Mouse (Mus musculus): ENCODE measurements around the gene Pheta1. TPM values are rescaled to one million over a fixed set of nuclear protein-coding genes. Genes with fewer than 3 reads are reported as not detected.

Gene Pheta1
- polyA plus RNA-seq, 1 experiment from 2014 or later, result 22.2 TPM

- Histone ChIP-seq H3K9me3 (ENCODE audit: low read depth, low read length) (no peaks in the 10 kb centered on the region), H3K4me2 (no peak overlapping the region), H3K27ac (ENCODE audit: low read depth) (no peak overlapping the region), H3K4me3 (ENCODE audit: low read depth, low read length) (no peak overlapping the region), H3K27me3 (ENCODE audit: insufficient read depth, low read length) (no peaks in the 10 kb centered on the region), H3K36me3 (ENCODE audit: insufficient read depth) (no peaks in the 10 kb centered on the region), H3K4me1 (ENCODE audit: insufficient read depth) (no peaks in the 10 kb centered on the region), H3K9ac (no peak overlapping the region)
- DNase-seq (peak; percentile 37), ATAC-seq (ENCODE audit: insufficient read depth) (no peak)
- no peak for TF ChIP-seq CTCF (IDR thresholded peaks at IDR 0.05; ENCODE audit: low read depth)
- WGBS, result 50% methylated on average over 5 of the region's 5 CpGs
Measured at GRCm38 (mm10) chr5:121867963-121868362, 19.2 kb downstream of the Pheta1 start.

GRCm38 (mm10) chr5:121870832-121871231 lies 22.0 kb downstream of the Pheta1 start:
- ATAC-seq (ENCODE audit: insufficient read depth) (no peak), DNase-seq (no peak)
- TF ChIP-seq CTCF (IDR thresholded peaks at IDR 0.05; ENCODE audit: low read depth), result no peak
- Histone ChIP-seq H3K27ac (ENCODE audit: low read depth) (no peak overlapping the region), H3K4me3 (ENCODE audit: low read depth, low read length) (no peak overlapping the region), H3K36me3 (ENCODE audit: insufficient read depth) (no peaks in the 10 kb centered on the region), H3K4me1 (ENCODE audit: insufficient read depth) (no peaks in the 10 kb centered on the region), H3K9ac (no peak overlapping the region), H3K9me3 (ENCODE audit: low read depth, low read length) (no peaks in the 10 kb centered on the region), H3K27me3 (ENCODE audit: insufficient read depth, low read length) (no peaks in the 10 kb centered on the region), H3K4me2 (no peak overlapping the region)
- WGBS, result 63% methylated on average over 6 of the region's 6 CpGs

GRCm38 (mm10) chr5:121871515-121872030 lies 22.8 kb downstream of the Pheta1 start:
- no peak overlapping the region for H3K4me3 ChIP-seq (ENCODE audit: low read depth, low read length)
- DNase-seq (peak; percentile 24), ATAC-seq (ENCODE audit: insufficient read depth) (no peak)
- H3K27ac ChIP-seq (ENCODE audit: low read depth), result no peak overlapping the region
- no peaks in the 10 kb centered on the region for H3K4me1 ChIP-seq (ENCODE audit: insufficient read depth)
- no peaks in the 10 kb centered on the region for H3K9me3 ChIP-seq (ENCODE audit: low read depth, low read length)
- TF ChIP-seq CTCF (IDR thresholded peaks at IDR 0.05; ENCODE audit: low read depth), result no peak
- H3K27me3 ChIP-seq (ENCODE audit: insufficient read depth, low read length), result no peaks in the 10 kb centered on the region
- no peaks in the 10 kb centered on the region for H3K36me3 ChIP-seq (ENCODE audit: insufficient read depth)
- no peak overlapping the region for H3K9ac ChIP-seq
- no peak overlapping the region for H3K4me2 ChIP-seq
- 81% methylated on average over 13 of the region's 13 CpGs for WGBS

- peak; percentile 91 for DNase-seq
- no peaks in the 10 kb centered on the region for H3K36me3 ChIP-seq (ENCODE audit: insufficient read depth)
- TF ChIP-seq CTCF (IDR thresholded peaks at IDR 0.05; ENCODE audit: low read depth), result peak; percentile 99
- 17% methylated on average over 4 of the region's 4 CpGs for WGBS
- no peak overlapping the region for H3K4me2 ChIP-seq
- H3K27ac ChIP-seq (ENCODE audit: low read depth), result no peak overlapping the region
- H3K9ac ChIP-seq, result no peak overlapping the region
- H3K27me3 ChIP-seq (ENCODE audit: insufficient read depth, low read length), result no peaks in the 10 kb centered on the region
- no peak for ATAC-seq (ENCODE audit: insufficient read depth)
- H3K9me3 ChIP-seq (ENCODE audit: low read depth, low read length), result no peaks in the 10 kb centered on the region
- no peaks in the 10 kb centered on the region for H3K4me1 ChIP-seq (ENCODE audit: insufficient read depth)
- no peak overlapping the region for H3K4me3 ChIP-seq (ENCODE audit: low read depth, low read length)
Measured at GRCm38 (mm10) chr5:121872158-121872557, 23.4 kb downstream of the Pheta1 start.

GRCm38 (mm10) chr5:121875041-121875440 lies 26.3 kb downstream of the Pheta1 start:
- Histone ChIP-seq H3K36me3 (ENCODE audit: insufficient read depth) (no peaks in the 10 kb centered on the region), H3K27me3 (ENCODE audit: insufficient read depth, low read length) (no peaks in the 10 kb centered on the region), H3K4me3 (ENCODE audit: low read depth, low read length) (no peak overlapping the region), H3K9ac (no peak overlapping the region), H3K9me3 (ENCODE audit: low read depth, low read length) (no peaks in the 10 kb centered on the region), H3K27ac (ENCODE audit: low read depth) (no peak overlapping the region), H3K4me1 (ENCODE audit: insufficient read depth) (no peaks in the 10 kb centered on the region), H3K4me2 (no peak overlapping the region)
- no peak for TF ChIP-seq CTCF (IDR thresholded peaks at IDR 0.05; ENCODE audit: low read depth)
- ATAC-seq (ENCODE audit: insufficient read depth) (no peak), DNase-seq (no peak)
- 85% methylated on average over 12 of the region's 12 CpGs for WGBS

DNA sequence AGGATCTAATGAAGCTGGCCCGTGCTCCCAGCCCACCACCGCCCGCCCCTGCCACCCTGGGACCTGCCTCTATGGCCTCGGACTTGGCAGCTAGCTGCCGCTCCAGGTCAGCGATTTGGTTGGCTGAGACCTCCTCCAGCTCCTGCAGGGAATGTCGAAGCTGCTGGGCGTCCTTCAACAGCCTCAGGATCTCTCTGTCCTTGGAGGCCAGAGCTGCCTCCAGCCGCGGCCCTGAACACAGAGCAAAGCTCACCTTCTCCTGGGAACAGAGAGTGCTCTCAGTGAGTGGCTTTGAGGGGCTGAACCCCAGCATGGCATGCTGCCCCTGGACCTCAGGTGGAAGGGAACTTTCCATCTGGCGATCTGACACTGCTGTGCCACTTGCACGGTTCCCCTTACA lies 28.1 kb downstream of the Pheta1 start:
- no peak for DNase-seq
- Histone ChIP-seq H3K27me3 (ENCODE audit: insufficient read depth, low read length) (no peaks in the 10 kb centered on the region), H3K36me3 (ENCODE audit: insufficient read depth) (no peaks in the 10 kb centered on the region), H3K27ac (ENCODE audit: low read depth) (no peak overlapping the region), H3K4me3 (ENCODE audit: low read depth, low read length) (no peak overlapping the region), H3K9ac (no peak overlapping the region), H3K4me1 (ENCODE audit: insufficient read depth) (no peaks in the 10 kb centered on the region), H3K4me2 (no peak overlapping the region), H3K9me3 (ENCODE audit: low read depth, low read length) (no peaks in the 10 kb centered on the region)
- no peak for ATAC-seq (ENCODE audit: insufficient read depth)
- TF ChIP-seq CTCF (IDR thresholded peaks at IDR 0.05; ENCODE audit: low read depth), result no peak
- WGBS, result 82% methylated on average over 12 of the region's 12 CpGs

GRCm38 (mm10) chr5:121878703-121879102 lies 29.9 kb downstream of the Pheta1 start:
- TF ChIP-seq CTCF (IDR thresholded peaks at IDR 0.05; ENCODE audit: low read depth), result no peak
- H3K27me3 ChIP-seq (ENCODE audit: insufficient read depth, low read length), result no peaks in the 10 kb centered on the region

DNA sequence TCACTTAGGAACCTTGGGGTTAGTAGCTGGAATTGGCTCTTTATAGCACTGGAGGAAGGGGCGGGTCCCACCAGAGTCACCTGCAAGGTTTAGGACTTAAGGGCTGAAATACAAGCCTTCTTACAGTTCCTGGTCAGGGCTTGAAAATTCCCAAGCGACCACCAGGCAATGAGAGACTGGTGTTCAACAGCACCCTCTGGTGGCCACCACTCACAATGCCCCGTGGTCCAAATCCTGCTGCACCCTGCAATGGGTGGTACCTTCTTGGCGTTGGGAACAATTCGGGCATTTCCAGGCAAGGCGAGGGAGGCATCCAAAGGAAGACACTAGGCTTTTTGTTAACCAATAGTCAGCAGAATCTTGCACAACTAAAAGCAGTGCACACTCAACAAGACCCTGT lies 30.4 kb downstream of the Pheta1 start:
- Histone ChIP-seq H3K4me3 (ENCODE audit: low read depth, low read length) (no peak overlapping the region), H3K4me2 (no peak overlapping the region), H3K9ac (no peak overlapping the region), H3K27ac (ENCODE audit: low read depth) (no peak overlapping the region), H3K36me3 (ENCODE audit: insufficient read depth) (no peaks in the 10 kb centered on the region), H3K4me1 (ENCODE audit: insufficient read depth) (no peaks in the 10 kb centered on the region), H3K27me3 (ENCODE audit: insufficient read depth, low read length) (no peaks in the 10 kb centered on the region), H3K9me3 (ENCODE audit: low read depth, low read length) (no peaks in the 10 kb centered on the region)
- WGBS, result 53% methylated on average over 6 of the region's 6 CpGs
- peak; percentile 58 for DNase-seq
- no peak for ATAC-seq (ENCODE audit: insufficient read depth)
- peak; percentile 68 for TF ChIP-seq CTCF (IDR thresholded peaks at IDR 0.05; ENCODE audit: low read depth)

More at GRCm38 (mm10) chr5:121878703-121879102, 29.9 kb downstream of the Pheta1 start:
- no peaks in the 10 kb centered on the region for H3K4me1 ChIP-seq (ENCODE audit: insufficient read depth)
- no peaks in the 10 kb centered on the region for H3K36me3 ChIP-seq (ENCODE audit: insufficient read depth)
- H3K4me2 ChIP-seq, result no peak overlapping the region
- no peaks in the 10 kb centered on the region for H3K9me3 ChIP-seq (ENCODE audit: low read depth, low read length)
- no peak overlapping the region for H3K9ac ChIP-seq
- DNase-seq, result peak; percentile 25
- no peak overlapping the region for H3K4me3 ChIP-seq (ENCODE audit: low read depth, low read length)
- 79% methylated on average over 17 of the region's 17 CpGs for WGBS
- no peak for ATAC-seq (ENCODE audit: insufficient read depth)
- H3K27ac ChIP-seq (ENCODE audit: low read depth), result no peak overlapping the region
